Mouse (Mus musculus): Measurements from ENCODE around the gene Ndufa10. TPM values are rescaled to one million over a fixed set of nuclear protein-coding genes. Genes with fewer than 3 reads are reported as not detected.
"Not testable (repeated sequence)": the region's sequence is repeated elsewhere in the genome, so short reads cannot be mapped to it uniquely, and the experiment has no call there.

The Ndufa10 gene
- total RNA-seq (2014; fragmentation: Nextera tagmentation) (287 and 291 TPM in 2 replicates), total RNA-seq (2017) (170 and 195 TPM in 2 replicates), polyA plus RNA-seq (2012) (68.6 and 81.3 TPM in 2 replicates)

DNA sequence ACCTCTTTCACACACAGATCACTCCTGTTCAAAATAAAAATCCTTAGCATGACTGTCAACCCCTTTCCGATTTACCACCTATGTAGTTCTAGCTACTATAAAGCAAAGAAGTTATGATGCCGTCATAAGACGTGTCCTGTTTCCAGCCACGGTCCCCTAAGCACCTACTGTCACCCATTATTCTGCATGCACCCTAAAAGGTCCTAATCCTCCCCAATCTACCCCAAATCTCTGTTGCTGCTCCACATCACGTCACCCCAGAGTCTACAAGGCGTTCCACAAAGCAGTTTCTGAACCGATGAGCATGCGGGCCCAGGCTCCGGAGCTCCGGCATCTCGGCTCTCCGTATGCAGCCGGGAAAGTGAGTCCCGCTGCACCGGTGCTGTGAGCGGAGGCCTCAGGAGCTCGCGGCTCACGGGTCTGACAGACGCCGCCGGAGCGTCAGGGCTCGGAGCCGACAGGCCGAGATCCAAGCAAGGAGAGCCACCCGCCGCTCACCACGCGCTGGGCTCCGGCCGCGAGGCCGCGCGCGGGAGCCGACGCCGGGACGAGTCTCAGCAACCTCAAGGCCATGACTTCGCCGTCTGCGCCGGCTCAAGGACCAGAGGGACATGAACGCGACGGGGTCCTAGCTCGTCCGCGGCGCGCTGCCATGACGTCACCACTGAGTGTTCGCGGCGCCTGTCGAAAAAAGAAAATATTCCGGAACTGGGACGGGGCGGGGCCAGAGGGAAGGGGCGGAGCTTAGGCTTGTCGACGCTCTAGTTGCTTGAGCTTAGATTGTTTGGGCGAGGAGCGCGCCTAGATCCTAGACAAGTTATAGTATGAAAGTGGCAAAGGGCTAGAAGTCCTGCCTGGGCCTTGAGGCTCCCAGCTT is at the start of gene Ndufa10:
TSS of gene Ndufa10 (minus strand) at position 696 of the 877 bp plus-strand sequence.
- Histone ChIP-seq H3K4me1 (ENCODE audit: insufficient read depth, low read depth, low read length) (peaks cover 50% of the 10 kb centered on the region), H3K36me3 (replicated peaks) (peaks cover 38% of the 10 kb centered on the region), H3K27me3 (ENCODE audit: insufficient read depth, low read length) (peaks cover 9% of the 10 kb centered on the region), H3K9me3 (replicated peaks) (no peaks in the 10 kb centered on the region), H3K4me3 (ENCODE audit: low read depth, low read length) (peak within 1 kb of the TSS; percentile 88)
- DNase-seq (ENCODE audit: low spot score) (peak; percentile 93), ATAC-seq (ENCODE audit: extremely low read depth, insufficient number of reproducible peaks, low FRiP score, poor library complexity, severe bottlenecking) (peak; percentile 83)
- TF ChIP-seq TAL1 (conservative IDR thresholded peaks at IDR 0.05; ENCODE audit: low read depth, low read length) = no peak
- TF ChIP-seq GATA2 (IDR thresholded peaks at IDR 0.05; ENCODE audit: borderline replicate concordance, low read depth, low read length) = no peak
- TF ChIP-seq GATA1 (IDR thresholded peaks at IDR 0.05; ENCODE audit: borderline replicate concordance, low read length) = no peak
- no peak for TF ChIP-seq CTCF (IDR thresholded peaks at IDR 0.05; ENCODE audit: low read depth, low read length)
- no peak for TF ChIP-seq POLR2AphosphoS5 (IDR thresholded peaks at IDR 0.05; ENCODE audit: insufficient replicate concordance, low read depth, low read length)

DNA sequence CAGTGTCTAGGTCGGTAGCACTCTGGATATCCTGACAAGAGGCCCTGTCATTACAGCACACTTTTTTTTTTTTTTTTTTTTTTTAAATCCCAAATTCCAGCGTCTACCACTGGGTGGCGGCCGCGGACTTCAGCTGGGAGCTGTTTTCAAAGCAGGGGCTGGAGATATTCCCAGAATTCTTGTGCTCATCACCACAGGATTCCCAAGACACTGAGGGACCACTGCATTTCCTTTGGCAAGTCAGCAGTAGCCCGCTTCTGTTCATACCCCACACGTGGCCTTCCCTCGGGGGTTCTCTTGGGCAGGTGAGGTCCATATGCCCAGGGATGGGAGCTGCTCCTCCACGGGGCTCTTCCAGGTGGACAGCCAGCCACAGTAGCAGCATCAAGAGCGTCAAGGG is 47.7 kb upstream of the Ndufa10 start:
- Histone ChIP-seq H3K4me1 (ENCODE audit: insufficient read depth, low read depth, low read length) (no peaks in the 10 kb centered on the region), H3K9me3 (replicated peaks) (no peaks in the 10 kb centered on the region), H3K27me3 (ENCODE audit: insufficient read depth, low read length) (peaks cover 3% of the 10 kb centered on the region; the same call in 1 of the 2 replicates), H3K4me3 (ENCODE audit: low read depth, low read length) (no peak overlapping the region), H3K36me3 (replicated peaks) (no peaks in the 10 kb centered on the region)
- ATAC-seq (ENCODE audit: extremely low read depth, insufficient number of reproducible peaks, low FRiP score, poor library complexity, severe bottlenecking) = 0 out of 2 replicates have a peak, but pooled peaks have one; percentile 8
- peak; percentile 18 for DNase-seq (ENCODE audit: low spot score)
- TF ChIP-seq CTCF (IDR thresholded peaks at IDR 0.05; ENCODE audit: low read depth, low read length) (no peak; the same call in 1 of the 2 replicates), GATA2 (IDR thresholded peaks at IDR 0.05; ENCODE audit: borderline replicate concordance, low read depth, low read length) (no peak), TAL1 (conservative IDR thresholded peaks at IDR 0.05; ENCODE audit: low read depth, low read length) (no peak), GATA1 (IDR thresholded peaks at IDR 0.05; ENCODE audit: borderline replicate concordance, low read length) (no peak), POLR2AphosphoS5 (IDR thresholded peaks at IDR 0.05; ENCODE audit: insufficient replicate concordance, low read depth, low read length) (no peak)

DNA sequence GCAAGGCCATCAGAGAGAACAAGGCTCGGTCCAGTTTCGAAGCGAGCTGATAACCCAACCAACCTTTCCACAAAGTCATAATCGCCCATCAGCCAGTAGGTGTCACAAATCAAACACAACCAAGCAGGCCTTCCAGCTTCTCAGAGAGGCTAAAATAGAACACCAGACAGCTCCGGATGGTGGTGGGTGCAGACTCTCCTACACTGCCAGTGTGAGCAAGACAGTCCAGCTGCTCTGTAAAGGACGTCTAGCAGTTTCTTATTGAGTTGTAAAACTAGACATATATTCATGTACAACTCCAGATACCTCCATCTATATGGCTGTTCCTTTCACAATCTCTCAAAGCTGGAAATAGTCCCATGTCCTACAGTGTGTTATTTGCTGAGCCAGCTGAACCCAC is 45.4 kb upstream of the Ndufa10 start:
- DNase-seq (ENCODE audit: low spot score) (no peak), ATAC-seq (ENCODE audit: extremely low read depth, insufficient number of reproducible peaks, low FRiP score, poor library complexity, severe bottlenecking) (no peak)
- Histone ChIP-seq H3K36me3 (replicated peaks) (no peaks in the 10 kb centered on the region), H3K27me3 (ENCODE audit: insufficient read depth, low read length) (peaks cover 6% of the 10 kb centered on the region; the same call in 1 of the 2 replicates), H3K4me3 (ENCODE audit: low read depth, low read length) (no peak overlapping the region), H3K9me3 (replicated peaks) (no peaks in the 10 kb centered on the region), H3K4me1 (ENCODE audit: insufficient read depth, low read depth, low read length) (no peaks in the 10 kb centered on the region)
- no peak for TF ChIP-seq POLR2AphosphoS5 (IDR thresholded peaks at IDR 0.05; ENCODE audit: insufficient replicate concordance, low read depth, low read length)
- no peak for TF ChIP-seq GATA1 (IDR thresholded peaks at IDR 0.05; ENCODE audit: borderline replicate concordance, low read length)
- TF ChIP-seq CTCF (IDR thresholded peaks at IDR 0.05; ENCODE audit: low read depth, low read length) = no peak
- no peak for TF ChIP-seq GATA2 (IDR thresholded peaks at IDR 0.05; ENCODE audit: borderline replicate concordance, low read depth, low read length)
- no peak for TF ChIP-seq TAL1 (conservative IDR thresholded peaks at IDR 0.05; ENCODE audit: low read depth, low read length)

DNA sequence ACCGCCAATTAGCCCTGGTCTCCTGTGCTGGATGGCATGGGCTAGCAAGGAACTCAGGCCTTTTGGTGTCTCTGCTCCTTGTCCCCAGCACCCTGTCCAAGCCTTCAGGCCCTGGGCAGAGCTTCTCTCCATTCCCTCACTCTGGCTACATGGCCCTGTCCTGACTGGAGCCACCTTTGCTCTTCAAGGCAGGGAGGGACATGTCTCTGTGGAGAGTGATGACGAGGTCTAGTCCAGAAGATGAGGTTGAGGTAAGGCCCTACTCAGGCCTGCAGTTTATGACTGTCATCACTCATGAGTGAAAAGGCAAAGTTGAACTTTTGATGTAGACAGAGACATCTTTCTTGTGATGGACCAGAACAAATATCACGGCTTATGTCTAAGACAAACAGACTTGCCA is 44.9 kb upstream of the Ndufa10 start, which contains the start of gene Olfr1414:
TSS of gene Olfr1414 (minus strand) at position 101 of the 400 bp plus-strand sequence.
- DNase-seq (ENCODE audit: low spot score) = no peak
- Histone ChIP-seq H3K4me3 (ENCODE audit: low read depth, low read length) (no peak within 1 kb of the TSS), H3K4me1 (ENCODE audit: insufficient read depth, low read depth, low read length) (no peaks in the 10 kb centered on the region), H3K27me3 (ENCODE audit: insufficient read depth, low read length) (peaks cover 6% of the 10 kb centered on the region; the same call in 1 of the 2 replicates), H3K9me3 (replicated peaks) (no peaks in the 10 kb centered on the region), H3K36me3 (replicated peaks) (no peaks in the 10 kb centered on the region)
- ATAC-seq (ENCODE audit: extremely low read depth, insufficient number of reproducible peaks, low FRiP score, poor library complexity, severe bottlenecking) = no peak
- TF ChIP-seq GATA2 (IDR thresholded peaks at IDR 0.05; ENCODE audit: borderline replicate concordance, low read depth, low read length) (no peak), TAL1 (conservative IDR thresholded peaks at IDR 0.05; ENCODE audit: low read depth, low read length) (no peak), CTCF (IDR thresholded peaks at IDR 0.05; ENCODE audit: low read depth, low read length) (no peak), POLR2AphosphoS5 (IDR thresholded peaks at IDR 0.05; ENCODE audit: insufficient replicate concordance, low read depth, low read length) (no peak), GATA1 (IDR thresholded peaks at IDR 0.05; ENCODE audit: borderline replicate concordance, low read length) (no peak)

DNA sequence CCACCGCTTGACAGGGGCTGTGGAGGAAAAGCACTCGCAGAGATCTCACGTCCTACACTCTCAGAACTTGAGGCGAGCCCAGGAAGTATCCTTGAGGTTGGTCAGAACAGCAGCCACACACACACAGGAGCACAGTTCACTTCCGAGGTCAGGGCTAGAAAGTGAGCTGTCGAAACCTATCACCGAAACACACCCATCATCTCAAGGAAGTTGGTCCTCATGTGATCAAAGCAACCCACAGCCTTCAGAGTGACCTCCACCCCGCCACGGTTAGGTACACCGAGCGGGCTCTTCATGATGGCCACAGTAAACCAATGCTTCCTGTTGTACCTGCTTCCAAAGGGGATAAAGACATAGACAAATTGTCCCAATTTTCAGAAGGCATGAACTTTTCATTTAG is 41.7 kb upstream of the Ndufa10 start:
- Histone ChIP-seq H3K36me3 (replicated peaks) (no peaks in the 10 kb centered on the region), H3K4me3 (ENCODE audit: low read depth, low read length) (no peak overlapping the region), H3K27me3 (ENCODE audit: insufficient read depth, low read length) (peaks cover 3% of the 10 kb centered on the region; the same call in 1 of the 2 replicates), H3K4me1 (ENCODE audit: insufficient read depth, low read depth, low read length) (no peaks in the 10 kb centered on the region), H3K9me3 (replicated peaks) (no peaks in the 10 kb centered on the region)
- ATAC-seq (ENCODE audit: extremely low read depth, insufficient number of reproducible peaks, low FRiP score, poor library complexity, severe bottlenecking) (no peak), DNase-seq (ENCODE audit: low spot score) (no peak)
- TF ChIP-seq POLR2AphosphoS5 (IDR thresholded peaks at IDR 0.05; ENCODE audit: insufficient replicate concordance, low read depth, low read length) (no peak), TAL1 (conservative IDR thresholded peaks at IDR 0.05; ENCODE audit: low read depth, low read length) (no peak), CTCF (IDR thresholded peaks at IDR 0.05; ENCODE audit: low read depth, low read length) (no peak), GATA2 (IDR thresholded peaks at IDR 0.05; ENCODE audit: borderline replicate concordance, low read depth, low read length) (no peak), GATA1 (IDR thresholded peaks at IDR 0.05; ENCODE audit: borderline replicate concordance, low read length) (no peak)

DNA sequence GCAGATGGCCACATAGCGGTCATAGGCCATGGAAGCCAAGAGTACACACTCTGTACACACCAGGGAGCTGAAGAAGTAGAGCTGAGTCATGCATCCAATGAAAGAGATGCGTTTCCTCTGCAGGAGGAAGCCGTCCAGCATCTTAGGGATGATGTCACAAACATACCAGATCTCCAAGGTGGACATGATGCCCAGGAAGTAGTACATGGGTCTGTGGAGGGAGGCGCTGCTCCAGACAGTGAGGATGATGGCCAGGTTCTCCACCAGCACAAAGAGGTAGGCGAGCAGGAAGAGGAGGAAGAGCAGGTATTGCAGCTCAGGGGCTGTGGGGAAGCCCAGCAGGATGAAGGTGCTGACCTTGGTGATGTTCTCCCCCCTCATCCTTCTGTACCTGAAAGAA is 38.0 kb upstream of the Ndufa10 start:
- not testable (repeated sequence) for ATAC-seq (ENCODE audit: extremely low read depth, insufficient number of reproducible peaks, low FRiP score, poor library complexity, severe bottlenecking); DNase-seq (ENCODE audit: low spot score); H3K4me3 ChIP-seq (ENCODE audit: low read depth, low read length); H3K27me3 ChIP-seq (ENCODE audit: insufficient read depth, low read length); H3K4me1 ChIP-seq (ENCODE audit: insufficient read depth, low read depth, low read length); H3K36me3 ChIP-seq (replicated peaks); H3K9me3 ChIP-seq (replicated peaks)
